Mouse (Mus musculus) MEL (cell line): ENCODE data around the gene Gm20509. TPM values are rescaled to one million over a fixed set of nuclear protein-coding genes. Genes with fewer than 3 reads are reported as not detected.

Experiments used
- DNase-seq: peaks from one replicate; pipeline ENCODE4 v3.0.0; 2011; ENCODE audit warnings: low read depth, low spot score
- H3K27ac ChIP-seq: 2 replicates; pipeline ENCODE4 v1.5.1; 2012; ENCODE audit warnings: low read depth, mild to moderate bottlenecking, control low read depth, low read length, moderate library complexity; ENCODE audit not compliant: control insufficient read depth
- H3K27me3 ChIP-seq, 2 experiments: fragments of 150-350 bp in 1 of 2; sonication (generic) in 1 of 2; 2 replicates each; pipeline ENCODE4 v1.6.1; 2012; ENCODE audit warnings: low read length in 2 of 2, mild to moderate bottlenecking in 2 of 2, improper control_type of control experiment in 1 of 2, moderate library complexity in 1 of 2; ENCODE audit not compliant: insufficient read depth in 2 of 2, control insufficient read depth in 1 of 2
- H3K36me3 ChIP-seq, 2 experiments: 2 replicates each; pipeline ENCODE4 v1.6.1; 2012 to 2014; ENCODE audit warnings: low read length in 2 of 2, improper control_type of control experiment in 1 of 2, inconsistent platforms in 1 of 2, mild to moderate bottlenecking in 1 of 2; ENCODE audit not compliant: insufficient read depth in 2 of 2, control insufficient read depth in 1 of 2
- H3K4me1 ChIP-seq, 2 experiments: fragments of 150-350 bp in 1 of 2; sonication (generic) in 1 of 2; 2 replicates each; pipeline ENCODE4 v1.6.1; 2012; ENCODE audit warnings: low read length in 2 of 2, improper control_type of control experiment in 1 of 2, mild to moderate bottlenecking in 1 of 2; ENCODE audit not compliant: insufficient read depth in 2 of 2, control insufficient read depth in 1 of 2
- H3K4me3 ChIP-seq, 2 experiments: fragments of 150-350 bp in 1 of 2; sonication (generic) in 1 of 2; 2 replicates each; pipeline ENCODE4 v1.5.1; 2012; ENCODE audit warnings: low read depth in 2 of 2, low read length in 2 of 2, mild to moderate bottlenecking in 2 of 2, moderate library complexity in 2 of 2, control low read depth in 1 of 2, improper control_type of control experiment in 1 of 2; ENCODE audit not compliant: control insufficient read depth in 1 of 2, insufficient read depth in 1 of 2
- H3K79me2 ChIP-seq: 2 replicates; pipeline ENCODE4 v1.6.1; 2012; ENCODE audit warnings: mild to moderate bottlenecking, low read length, moderate library complexity; ENCODE audit not compliant: control insufficient read depth, poor library complexity, insufficient read depth
- H3K9ac ChIP-seq: 2 replicates; pipeline ENCODE4 v1.6.1; 2012; ENCODE audit warnings: low read depth, mild to moderate bottlenecking, control low read depth, low read length, moderate library complexity; ENCODE audit not compliant: control insufficient read depth, poor library complexity, severe bottlenecking
- H3K9me3 ChIP-seq: fragments of 150-350 bp; sonication (generic); replicated peaks from 2 replicates; pipeline ENCODE4 v1.6.1; 2012; ENCODE audit warnings: mild to moderate bottlenecking, low read length, improper control_type of control experiment, moderate library complexity; ENCODE audit not compliant: insufficient read depth
- BHLHE40 ChIP-seq: IDR thresholded peaks from 2 replicates; pipeline ENCODE4 v1.6.1; 2012; ENCODE audit warnings: low read depth, mild to moderate bottlenecking, inconsistent platforms, low read length, improper control_type of control experiment, borderline replicate concordance
- CHD2 ChIP-seq: IDR thresholded peaks from 2 replicates; pipeline ENCODE4 v1.6.1; 2011; ENCODE audit warnings: low read length, improper control_type of control experiment
- CTCF ChIP-seq, 3 experiments: IDR thresholded peaks in 2 of 3; conservative IDR thresholded peaks in 1 of 3; 2 replicates each; pipeline ENCODE4 v1.5.1; 2011 to 2012; ENCODE audit warnings: low read length in 3 of 3, low read depth in 2 of 3, mild to moderate bottlenecking in 2 of 3, improper control_type of control experiment in 1 of 3, inconsistent platforms in 1 of 3, mixed read lengths in 1 of 3, moderate library complexity in 1 of 3; ENCODE audit not compliant: control insufficient read depth in 1 of 3, insufficient read depth in 1 of 3, poor library complexity in 1 of 3, severe bottlenecking in 1 of 3
- ELF1 ChIP-seq: IDR thresholded peaks from 2 replicates; pipeline ENCODE4 v1.6.1; 2014; ENCODE audit warnings: low read depth, mild to moderate bottlenecking, inconsistent platforms, low read length, improper control_type of control experiment, moderate library complexity
- EP300 ChIP-seq, 2 experiments: IDR thresholded peaks; 2 replicates each; pipeline ENCODE4 v1.6.1; 2011; ENCODE audit warnings: improper control_type of control experiment in 2 of 2, low read length in 2 of 2, low read depth in 1 of 2, mild to moderate bottlenecking in 1 of 2
- ETS1 ChIP-seq: IDR thresholded peaks from 2 replicates; pipeline ENCODE4 v1.6.1; 2012; ENCODE audit warnings: low read depth, mild to moderate bottlenecking, inconsistent platforms, low read length, improper control_type of control experiment, moderate library complexity
- HCFC1 ChIP-seq: IDR thresholded peaks from 2 replicates; pipeline ENCODE4 v1.6.1; 2012; ENCODE audit warnings: low read depth, mild to moderate bottlenecking, inconsistent platforms, low read length, improper control_type of control experiment, moderate library complexity
- KAT2A ChIP-seq: conservative IDR thresholded peaks from 2 replicates; pipeline ENCODE4 v1.6.1; 2012; ENCODE audit warnings: low read depth, low read length, improper control_type of control experiment, inconsistent platforms
- MAX ChIP-seq: IDR thresholded peaks from 2 replicates; pipeline ENCODE4 v1.6.1; 2011; ENCODE audit warnings: low read length, improper control_type of control experiment
- MXI1 ChIP-seq: IDR thresholded peaks from 2 replicates; pipeline ENCODE4 v1.6.1; 2011; ENCODE audit warnings: mild to moderate bottlenecking, low read depth, low read length, improper control_type of control experiment
- MYB ChIP-seq: IDR thresholded peaks from 2 replicates; pipeline ENCODE4 v1.6.1; 2011; ENCODE audit warnings: mild to moderate bottlenecking, low read depth, low read length, improper control_type of control experiment
- NRF1 ChIP-seq: IDR thresholded peaks from 2 replicates; pipeline ENCODE4 v1.6.1; 2014; ENCODE audit warnings: low read depth, mild to moderate bottlenecking, inconsistent platforms, low read length, improper control_type of control experiment, moderate library complexity; ENCODE audit not compliant: poor library complexity, insufficient read depth, severe bottlenecking
- RAD21 ChIP-seq: IDR thresholded peaks from 2 replicates; pipeline ENCODE4 v1.6.1; 2011; ENCODE audit warnings: mild to moderate bottlenecking, low read depth, low read length, improper control_type of control experiment
- RCOR1 ChIP-seq: IDR thresholded peaks from 2 replicates; pipeline ENCODE4 v1.6.1; 2012; ENCODE audit warnings: low read depth, mild to moderate bottlenecking, inconsistent platforms, low read length, improper control_type of control experiment
- SMC3 ChIP-seq: IDR thresholded peaks from 2 replicates; pipeline ENCODE4 v1.6.1; 2011; ENCODE audit warnings: low read depth, low read length, improper control_type of control experiment
- USF1 ChIP-seq: IDR thresholded peaks from 2 replicates; pipeline ENCODE4 v1.6.1; 2014; ENCODE audit warnings: low read depth, mild to moderate bottlenecking, inconsistent platforms, low read length, improper control_type of control experiment, moderate library complexity
- ZC3H11A ChIP-seq: IDR thresholded peaks from 2 replicates; pipeline ENCODE4 v1.6.1; 2012; ENCODE audit warnings: low read depth, mild to moderate bottlenecking, inconsistent platforms, low read length, improper control_type of control experiment
- ZMIZ1 ChIP-seq: IDR thresholded peaks from 2 replicates; pipeline ENCODE4 v1.6.1; 2012; ENCODE audit warnings: low read depth, mild to moderate bottlenecking, inconsistent platforms, low read length, improper control_type of control experiment, moderate library complexity
- ZNF384 ChIP-seq: IDR thresholded peaks from 2 replicates; pipeline ENCODE4 v1.6.1; 2012; ENCODE audit warnings: low read depth, mild to moderate bottlenecking, inconsistent platforms, low read length, improper control_type of control experiment
- polyA plus RNA-seq, 2 experiments: library from polyadenylated mRNA; stranded (reverse) in 1 of 2; unstranded in 1 of 2; fragments of >175 nt in 1 of 2; fragments of >200 nt in 1 of 2; gene quantifications; 2 replicates each; pipeline versions ENCODE4 v1.2.1 to v1.2.4; 2012; ENCODE audit warnings: low replicate concordance in 2 of 2, low read depth in 1 of 2; ENCODE audit not compliant: insufficient read length in 2 of 2, insufficient read depth in 1 of 2, missing spikeins in 1 of 2
- total RNA-seq: library from RNA; depleted of rRNA; stranded (reverse); fragments of 300-350 nt; gene quantifications from 2 replicates; pipeline ENCODE4 v1.2.3, GENCODE M21; 2012

The Gm20509 gene
- total and polyA plus RNA-seq, 3 experiments = not detected

DNA sequence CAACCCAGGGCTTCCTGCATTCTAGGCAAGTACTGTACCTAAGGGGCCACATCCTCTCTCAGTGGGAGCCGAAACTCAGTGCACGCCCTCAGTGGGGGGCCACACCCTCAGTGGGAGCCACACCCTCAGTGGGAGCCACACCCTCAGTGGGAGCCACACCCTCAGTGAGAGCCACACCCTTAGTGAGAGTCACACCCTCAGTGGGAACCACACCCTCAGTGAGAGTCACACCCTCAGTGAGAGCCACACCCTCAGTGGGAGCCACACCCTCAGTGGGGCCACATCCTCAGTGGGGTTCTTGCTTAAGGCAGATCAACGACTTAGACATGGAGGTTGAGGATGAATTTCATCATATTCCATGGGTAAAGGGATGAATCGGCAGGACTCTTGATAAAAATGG lies 55.7 kb downstream of the Gm20509 start:
- Histone ChIP-seq H3K4me1 (no peaks in the 10 kb centered on the region), H3K4me3 (no peak overlapping the region), H3K9ac (no peak overlapping the region), H3K27ac (no peak overlapping the region), H3K27me3 (no peaks in the 10 kb centered on the region), H3K9me3 (no peaks in the 10 kb centered on the region), H3K79me2 (no peaks in the 10 kb centered on the region), H3K36me3 (no peaks in the 10 kb centered on the region; a peak in 1 of 4 replicates)
- TF ChIP-seq ZMIZ1 (no peak), ELF1 (no peak), CHD2 (no peak), MAX (no peak), HCFC1 (no peak), ZNF384 (no peak), KAT2A (no peak), ETS1 (no peak), MYB (no peak), RCOR1 (no peak), MXI1 (no peak), USF1 (no peak)
- DNase-seq = peak; percentile 55

DNA sequence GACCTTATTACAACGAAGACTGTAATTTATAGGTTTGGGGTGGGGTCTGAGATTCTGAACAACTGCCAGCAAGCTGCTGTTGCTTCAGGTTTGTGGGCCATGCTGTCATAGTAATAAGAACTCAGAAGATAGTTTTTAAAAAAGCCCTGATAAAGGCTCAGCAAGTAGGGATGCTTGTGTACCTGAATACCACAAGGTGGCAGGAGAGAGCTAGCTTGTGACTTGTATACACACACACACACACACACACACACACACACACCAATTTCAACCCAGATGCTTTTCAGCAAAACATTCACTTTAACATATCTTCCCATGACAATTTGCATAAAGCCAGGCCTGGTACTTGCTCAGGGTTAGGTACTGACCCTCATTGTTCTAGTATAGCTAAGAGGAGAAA lies 57.0 kb downstream of the Gm20509 start:
- H3K36me3 ChIP-seq = no peaks in the 10 kb centered on the region; a peak in 1 of 4 replicates
- DNase-seq = peak; percentile 75
- no peaks in the 10 kb centered on the region for H3K9me3 ChIP-seq
- no peak overlapping the region for H3K9ac ChIP-seq
- H3K27ac ChIP-seq = no peak overlapping the region
- peak; percentile 58 for TF ChIP-seq RAD21
- TF ChIP-seq NRF1 = no peak
- no peak for TF ChIP-seq EP300 (IDR thresholded peaks at IDR 0.05; ENCODE audit: low read depth in 1 of 2, low read length in 2 of 2)
- TF ChIP-seq BHLHE40 = 0 out of 2 replicates have a peak, but pooled peaks have one; percentile 8
- peak; percentile 51 to 66 (median 52) for TF ChIP-seq CTCF (IDR thresholded peaks at IDR 0.05 in 2 of 3, conservative IDR thresholded peaks at IDR 0.05 in 1 of 3; ENCODE audit: control insufficient read depth in 1 of 3, insufficient read depth in 1 of 3, low read depth in 2 of 3, low read length in 3 of 3, poor library complexity in 1 of 3, severe bottlenecking in 1 of 3)
- TF ChIP-seq ZC3H11A = peak; percentile 41; the same call in 1 of the 2 replicates
- peak; percentile 61 for TF ChIP-seq SMC3
- no peaks in the 10 kb centered on the region for H3K79me2 ChIP-seq
- no peaks in the 10 kb centered on the region for H3K4me1 ChIP-seq
- H3K27me3 ChIP-seq = no peaks in the 10 kb centered on the region
- H3K4me3 ChIP-seq = no peak overlapping the region
